In genomic region chr4:118271556-118272074, GRCm38 (mm10) we compare ENCODE assay signal across 9 mouse cellular contexts. TPM values are rescaled to one million over a fixed set of nuclear protein-coding genes. Genes with fewer than 3 reads are reported as not detected.
DNase-seq lines count a peak whose midpoint lies in the region; ATAC-seq and TF ChIP-seq lines count a peak whose summit lies in the region.
"Had no signal": no experiment of that assay in that cellular context is flagged by ENCODE, and none has a peak within 500 bp of the region (broad histone marks: within the 10 kb centered on the region; RNA-seq: fewer than 3 reads in every experiment).

No protein-coding gene starts in this region.

- H3K4me2 ChIP-seq in forebrain, postnatal 0 days (ENCODE audit: low read depth) = no peak overlapping the region
- peak overlapping the region; percentile 39; the same call in 1 of the 2 replicates for H3K4me2 ChIP-seq in lung, embryonic 14.5 days
- no peak overlapping the region for H3K4me2 ChIP-seq in limb, embryonic 14.5 days (replicated peaks; ENCODE audit: low read depth, low read length, severe bottlenecking)

- peak overlapping the region; percentile 96 for H3K27ac ChIP-seq in forebrain, embryonic 10.5 days
- no peak overlapping the region for H3K27ac ChIP-seq in forebrain, postnatal 0 days (ENCODE audit: low read depth, low read length)
- H3K27ac ChIP-seq in lung, embryonic 14.5 days (ENCODE audit: low read depth) = peak overlapping the region; percentile 95
- H3K27ac ChIP-seq in limb, embryonic 14.5 days (replicated peaks; ENCODE audit: low read depth, low read length) = 0 out of 2 replicates have a peak overlapping the region, but pooled peaks have one; percentile 38

- TF ChIP-seq CTCF in forebrain, postnatal 0 days (IDR thresholded peaks at IDR 0.05; ENCODE audit: low read depth) = no peak
- TF ChIP-seq CTCF in lung, embryonic 14.5 days (IDR thresholded peaks at IDR 0.05; ENCODE audit: low read depth) = no peak

- H3K9me3 ChIP-seq in forebrain, embryonic 10.5 days = peaks cover 11% of the 10 kb centered on the region; the same call in 1 of the 2 replicates
- H3K9me3 ChIP-seq in forebrain, postnatal 0 days (ENCODE audit: low read length) = no peaks in the 10 kb centered on the region
- no peaks in the 10 kb centered on the region for H3K9me3 ChIP-seq in lung, embryonic 14.5 days (ENCODE audit: low read depth, low read length)
- H3K9me3 ChIP-seq in limb, embryonic 14.5 days (ENCODE audit: control insufficient read depth, low read length) = no peaks in the 10 kb centered on the region

- H3K36me3 ChIP-seq in forebrain, embryonic 10.5 days (replicated peaks) = peaks cover 98% of the 10 kb centered on the region
- H3K36me3 ChIP-seq in forebrain, postnatal 0 days (ENCODE audit: insufficient read depth) = peaks cover 32% of the 10 kb centered on the region
- H3K36me3 ChIP-seq in lung, embryonic 14.5 days (ENCODE audit: insufficient read depth) = peaks cover 60% of the 10 kb centered on the region
- H3K36me3 ChIP-seq in limb, embryonic 14.5 days (ENCODE audit: control insufficient read depth, insufficient read depth, low read length) = peaks cover 73% of the 10 kb centered on the region

- H3K4me1 ChIP-seq in forebrain, embryonic 10.5 days = peaks cover 84% of the 10 kb centered on the region
- H3K4me1 ChIP-seq in forebrain, postnatal 0 days (ENCODE audit: insufficient read depth) = peaks cover 7% of the 10 kb centered on the region; the same call in 1 of the 2 replicates
- peaks cover 14% of the 10 kb centered on the region for H3K4me1 ChIP-seq in lung, embryonic 14.5 days (ENCODE audit: insufficient read depth)
- H3K4me1 ChIP-seq in limb, embryonic 14.5 days (ENCODE audit: control insufficient read depth, insufficient read depth, low read length) = peaks cover 14% of the 10 kb centered on the region

- no peak for TF ChIP-seq POLR2A in limb, embryonic 14.5 days (IDR thresholded peaks at IDR 0.05; ENCODE audit: borderline replicate concordance, extremely low read depth, insufficient read depth, insufficient read length)

- no peak for DNase-seq in forebrain, embryonic 10.5 days (ENCODE audit: extremely low spot score, low spot score)
- DNase-seq in forebrain, postnatal 0 days = no peak
- no peak for DNase-seq in lung, embryonic 14.5 days
- no peak for DNase-seq in lung, postnatal 4 days
- DNase-seq in adipocyte (ENCODE audit: low spot score) = peak; percentile 14
- DNase-seq in limb, embryonic 14.5 days (ENCODE audit: low spot score) = no peak
- no peak for DNase-seq in spleen, adult 18-20 months
- DNase-seq: gastrocnemius, postnatal 14 days had no signal

- H3K4me3 ChIP-seq in forebrain, embryonic 10.5 days = no peak overlapping the region; the same call in 1 of the 2 replicates
- H3K4me3 ChIP-seq in forebrain, postnatal 0 days (ENCODE audit: low read depth, low read length) = no peak overlapping the region
- H3K4me3 ChIP-seq in lung, embryonic 14.5 days (ENCODE audit: low read depth, low read length) = no peak overlapping the region
- H3K4me3 ChIP-seq in limb, embryonic 14.5 days (replicated peaks; ENCODE audit: low read length) = no peak overlapping the region

- no peak for ATAC-seq in forebrain, postnatal 0 days
- ATAC-seq in lung, embryonic 14.5 days (ENCODE audit: insufficient read depth) = no peak
- ATAC-seq in limb, embryonic 14.5 days (ENCODE audit: low FRiP score, low read depth) = no peak
- no peak for ATAC-seq in inflammation-experienced regulatory T-cells, adult 6 months

- 54% methylated on average over 9 of the region's 9 CpGs for WGBS in forebrain, embryonic 10.5 days
- 67% methylated on average over 9 of the region's 9 CpGs for WGBS in forebrain, postnatal 0 days
- 70% methylated on average over 9 of the region's 9 CpGs for WGBS in lung, embryonic 14.5 days
- WGBS in limb, embryonic 14.5 days = 83% methylated on average over 9 of the region's 9 CpGs

- no peak overlapping the region for H3K9ac ChIP-seq in forebrain, postnatal 0 days
- H3K9ac ChIP-seq in lung, embryonic 14.5 days = no peak overlapping the region
- H3K9ac ChIP-seq in limb, embryonic 14.5 days (ENCODE audit: low read depth, low read length, severe bottlenecking) = no peak overlapping the region

- H3K27me3 ChIP-seq in forebrain, embryonic 10.5 days (ENCODE audit: poor library complexity, severe bottlenecking) = no peaks in the 10 kb centered on the region
- no peaks in the 10 kb centered on the region for H3K27me3 ChIP-seq in forebrain, postnatal 0 days (ENCODE audit: insufficient read depth, low read length)
- H3K27me3 ChIP-seq in lung, embryonic 14.5 days (ENCODE audit: insufficient read depth, low read length) = no peaks in the 10 kb centered on the region
- no peaks in the 10 kb centered on the region for H3K27me3 ChIP-seq in limb, embryonic 14.5 days (ENCODE audit: control insufficient read depth, insufficient read depth, low read length)

RNA-seq across cellular contexts. Expression of gene Ptprf, which starts 19.6 kb away (rescaled TPM):
- polyA plus RNA-seq in forebrain, embryonic 10.5 days (2016; fragmentation: Nextera tagmentation; extraction: Ambion mirVana) = 99.7 and 102 TPM in 2 replicates
- 109 and 120 TPM in 2 replicates for total RNA-seq in forebrain, postnatal 0 days (2014; rRNA removed)
- 30.5 and 45.0 TPM in 2 replicates for polyA plus RNA-seq in forebrain, postnatal 0 days (2015; fragmentation: Nextera tagmentation; extraction: Ambion mirVana)
- polyA plus RNA-seq in lung, embryonic 14.5 days (2014; fragmentation: Nextera tagmentation; extraction: Ambion mirVana) = 69.7 and 75.7 TPM in 2 replicates
- 85.0 and 108 TPM in 2 replicates for polyA plus RNA-seq in limb, embryonic 14.5 days (2012; rRNA removed)
- polyA plus RNA-seq in limb, embryonic 14.5 days (2014; fragmentation: Nextera tagmentation; extraction: Ambion mirVana) = 71.9 and 78.1 TPM in 2 replicates
- under 1 TPM; 0.11 to 0.92 (median 0.56) TPM for polyA plus RNA-seq in inflammation-experienced regulatory T-cells, adult 6 months (2017; shearing (Covaris generic))

Comparison
In these comparisons a context has a peak if more than half of its experiments do, and no peak if none do; other contexts are left out.
1. RNA of gene Ptprf, which starts 19.6 kb away (polyA plus RNA-seq): 99.7 to 102 TPM in forebrain, embryonic 10.5 days, 71.9 to 108 TPM in limb, embryonic 14.5 days, 69.7 to 75.7 TPM in lung, embryonic 14.5 days and 30.5 to 45.0 TPM in forebrain, postnatal 0 days; 0.11 to 0.92 TPM in inflammation-experienced regulatory T-cells, adult 6 months; every median in the first group is over 10 times any median in the second.